Mouse (Mus musculus) adrenal gland, postnatal 10 days (tissue): ENCODE results near the gene Sfrp4. TPM values are rescaled to one million over a fixed set of nuclear protein-coding genes. Genes with fewer than 3 reads are reported as not detected.
"Not testable (repeated sequence)": the region's sequence is repeated elsewhere in the genome, so short reads cannot be mapped to it uniquely, and the experiment has no call there.

Experiments used
- DNase-seq: peaks from one replicate; pipeline ENCODE4 v3.0.0; 2021; ENCODE audit warnings: mixed read lengths
- long read RNA-seq, 2 experiments: library from polyadenylated mRNA; stranded (forward); transcript quantifications; one replicate each; pipeline ENCODE4 v2.0.0; 2021
- total RNA-seq, 2 experiments: library from RNA; stranded (reverse); gene quantifications; 2 replicates each; pipeline ENCODE4 v1.2.3; 2021

Sfrp4 gene
- total RNA-seq: 1 to 10 TPM; 6.6 to 7.2 TPM
- long read RNA-seq, experiment 1, transcript Sfrp4-201 (6 exons, 1,764 nt): major isoform, 11 of 11 reads
- long read RNA-seq, experiment 1, partial matches to known transcripts: 0 of 11 reads
- long read RNA-seq, experiment 1, other reads (novel, unspliced or antisense): 0 of 11 reads
- long read RNA-seq, experiment 2, transcript Sfrp4-201 (6 exons, 1,764 nt): major isoform, 10 of 10 reads
- long read RNA-seq, experiment 2, partial matches to known transcripts: 0 of 10 reads
- long read RNA-seq, experiment 2, other reads (novel, unspliced or antisense): 0 of 10 reads

GRCm38 (mm10) chr13:19622573-19623227 lies at the start of gene Sfrp4:
Gene Sfrp4, plus strand, starts transcription at chr13:19623104.
- DNase-seq: peak; percentile 66

DNA sequence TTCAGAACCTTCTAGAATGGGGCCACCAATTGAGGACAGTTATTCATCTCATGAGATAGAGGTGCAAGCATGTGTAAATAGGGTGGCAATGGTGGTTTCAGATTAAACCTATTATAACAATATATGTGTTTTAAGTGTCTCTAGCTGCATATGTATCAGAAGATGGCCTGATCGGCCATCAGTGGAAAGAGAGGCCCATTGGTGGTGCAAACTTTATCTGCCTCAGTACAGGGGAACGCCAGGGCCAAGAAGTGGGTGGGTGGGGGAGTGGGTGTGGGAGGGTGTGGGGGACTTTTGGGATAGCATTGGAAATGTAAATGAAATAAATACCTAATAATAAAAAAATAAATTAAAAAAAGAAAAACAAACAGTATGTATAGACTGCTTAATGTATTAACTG lies 48.2 kb upstream of the Sfrp4 start:
- not testable (repeated sequence) for DNase-seq

DNA sequence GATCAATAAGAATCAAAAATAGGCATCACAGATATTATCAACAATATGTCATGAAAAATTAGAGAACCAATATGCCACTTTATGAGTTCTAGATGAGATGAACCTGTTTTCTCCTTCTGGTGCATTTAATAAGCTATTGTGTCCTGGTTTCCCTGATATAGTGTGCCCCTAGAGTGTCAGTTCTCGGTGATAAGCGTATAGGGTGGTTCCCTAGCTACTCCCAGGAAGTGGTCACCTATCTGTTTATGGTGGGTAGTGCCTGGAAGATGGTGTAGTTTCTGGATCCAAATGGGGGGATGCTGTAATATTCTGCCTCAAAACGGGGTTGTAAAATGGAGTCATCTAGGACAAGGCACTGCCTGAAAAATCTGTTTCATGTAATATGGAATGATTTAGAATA lies 47.0 kb upstream of the Sfrp4 start:
- no peak for DNase-seq

GRCm38 (mm10) chr13:19590996-19591759 lies 31.7 kb upstream of the Sfrp4 start:
- peak; percentile 10 for DNase-seq

DNA sequence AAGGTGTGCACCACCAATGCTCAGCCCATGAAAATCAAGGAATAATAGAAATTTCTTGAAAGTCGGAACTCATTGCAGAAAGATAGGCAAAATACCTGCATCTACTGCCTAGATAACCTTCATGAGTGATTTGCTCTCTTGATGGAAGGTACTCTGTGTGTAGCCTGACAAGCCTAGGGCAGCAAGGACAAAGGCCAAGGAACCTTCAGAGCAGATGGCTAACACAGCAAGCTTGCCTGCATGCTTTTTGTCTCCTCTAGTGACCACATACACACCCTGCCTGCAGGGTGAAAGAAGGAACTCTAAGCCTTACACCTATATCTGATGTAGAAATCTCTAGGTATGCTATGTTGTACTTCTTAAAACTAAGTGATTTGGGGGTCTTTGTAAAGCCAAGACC lies 27.8 kb upstream of the Sfrp4 start:
- no peak for DNase-seq

- DNase-seq: peak; percentile 30
These were observed 23.7 kb upstream of the Sfrp4 start for GRCm38 (mm10) chr13:19599242-19599641.

- no peak for DNase-seq
These were observed 20.4 kb upstream of the Sfrp4 start for GRCm38 (mm10) chr13:19602531-19602930.

- DNase-seq: no peak
These were observed 19.2 kb upstream of the Sfrp4 start for GRCm38 (mm10) chr13:19603719-19604118.

DNA sequence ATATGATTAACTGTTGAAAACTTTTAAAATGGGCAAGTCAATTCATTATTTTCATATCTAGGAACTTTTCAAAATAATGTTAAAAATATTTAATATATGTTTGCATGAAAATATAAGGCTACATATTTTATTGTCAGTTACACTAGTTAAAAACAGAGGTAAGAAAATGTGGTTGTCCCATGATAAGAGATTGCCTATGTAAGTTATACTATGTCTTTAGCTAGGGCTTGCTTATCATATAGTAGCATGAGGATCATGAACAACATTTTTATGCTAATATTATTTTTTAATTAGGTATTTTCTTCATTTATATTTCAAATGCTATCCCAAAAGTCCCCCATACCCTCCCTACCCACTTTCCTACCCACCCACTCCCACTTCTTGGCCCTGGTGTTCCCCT lies 18.0 kb upstream of the Sfrp4 start:
- DNase-seq: no peak

GRCm38 (mm10) chr13:19608120-19608519 lies 14.8 kb upstream of the Sfrp4 start:
- no peak for DNase-seq

- peak; percentile 24 for DNase-seq
These were observed 10.6 kb upstream of the Sfrp4 start for GRCm38 (mm10) chr13:19612348-19612747.

- no peak for DNase-seq
These were observed 9.9 kb upstream of the Sfrp4 start for GRCm38 (mm10) chr13:19612963-19613362.

GRCm38 (mm10) chr13:19613426-19613825 lies 9.5 kb upstream of the Sfrp4 start:
- DNase-seq: no peak

DNA sequence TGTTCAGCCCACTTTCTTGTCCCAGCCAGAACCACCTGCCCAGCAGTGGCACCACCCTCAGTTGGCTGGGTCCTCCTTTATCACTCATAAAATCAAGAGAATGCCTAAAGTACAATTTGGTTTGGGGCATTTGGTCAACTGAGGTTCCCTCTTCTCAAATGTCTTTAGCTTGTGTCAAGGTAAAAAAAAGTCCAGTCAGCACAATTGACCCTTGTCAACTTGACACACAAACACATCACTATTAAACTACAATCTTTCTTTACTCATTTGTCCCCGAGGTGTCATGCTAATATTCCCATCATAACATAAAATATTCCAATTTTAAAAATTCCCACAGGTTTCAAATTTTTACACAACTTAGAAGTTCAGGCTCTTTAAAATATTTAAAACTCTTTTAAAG lies 8.6 kb upstream of the Sfrp4 start:
- DNase-seq: no peak

DNA sequence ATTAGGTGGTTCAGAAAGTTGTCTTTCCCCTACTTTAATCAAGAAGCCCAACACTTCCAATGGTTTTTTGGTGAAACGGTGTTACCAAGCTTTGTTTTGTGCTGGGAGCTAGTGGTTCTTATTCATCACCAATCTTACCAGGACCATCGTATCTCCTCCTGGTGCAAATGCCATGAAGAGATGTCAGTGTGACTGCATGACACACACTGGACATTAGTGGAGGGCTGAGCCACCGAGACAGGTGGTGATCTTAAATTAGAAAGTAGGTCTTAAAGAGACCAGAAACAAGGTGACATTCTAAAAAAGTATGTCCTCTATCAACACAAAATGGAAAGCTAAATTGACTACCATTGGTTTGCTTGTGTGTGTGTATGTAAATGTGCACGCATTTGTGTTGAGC lies 4.8 kb upstream of the Sfrp4 start:
- DNase-seq: no peak

GRCm38 (mm10) chr13:19618841-19619215 lies 4.1 kb upstream of the Sfrp4 start:
- DNase-seq: no peak

- peak; percentile 76 for DNase-seq
These were observed 3.5 kb upstream of the Sfrp4 start, which contains the start of gene Epdr1 for GRCm38 (mm10) chr13:19619216-19619927. Gene Epdr1, minus strand, starts transcription at chr13:19619927.

GRCm38 (mm10) chr13:19623228-19623905 lies 463 bp downstream of the Sfrp4 start:
- DNase-seq: no peak

DNA sequence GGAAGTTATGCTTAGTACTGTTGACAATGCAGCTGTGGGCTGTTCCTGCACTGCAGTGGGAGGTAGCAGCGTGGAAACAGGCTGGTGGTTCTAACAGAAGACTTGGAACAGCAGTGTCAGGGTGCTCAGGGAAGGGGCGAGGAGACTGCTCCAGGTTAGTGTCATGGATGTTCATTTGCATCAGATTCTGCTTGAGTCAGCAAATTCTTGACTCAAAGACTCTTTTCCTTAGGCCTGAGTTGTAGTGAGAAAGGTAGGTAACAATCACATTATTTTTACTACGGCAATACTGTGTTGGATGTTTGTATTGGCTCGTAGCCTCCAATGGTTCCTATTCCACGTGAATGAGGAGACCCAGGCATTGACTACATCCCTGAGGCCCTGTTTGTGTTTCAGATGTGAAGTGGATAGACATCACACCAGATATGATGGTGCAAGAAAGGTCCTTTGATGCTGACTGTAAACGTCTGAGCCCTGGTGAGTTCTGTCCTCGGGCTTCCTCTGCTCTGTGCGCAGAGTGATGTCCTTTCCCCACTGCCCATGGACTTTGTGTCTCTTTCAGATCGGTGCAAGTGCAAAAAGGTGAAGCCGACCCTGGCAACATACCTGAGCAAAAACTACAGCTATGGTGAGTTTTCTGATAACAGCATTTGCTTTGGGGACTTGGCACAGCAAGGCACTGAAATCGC lies 1.9 kb downstream of the Sfrp4 start:
- no peak for DNase-seq

- no peak for DNase-seq
These were observed 3.6 kb downstream of the Sfrp4 start for GRCm38 (mm10) chr13:19626473-19626872.
